Mouse (Mus musculus) kidney, postnatal 0 days (tissue): ENCODE results near the gene Nans. TPM values are rescaled to one million over a fixed set of nuclear protein-coding genes. Genes with fewer than 3 reads are reported as not detected.
A peak's percentile ranks its signal among the peaks of the same experiment; 100 is the strongest.

Source experiments
- ATAC-seq: fragments of 200-750 bp; cut with Nextera tagmentation; replicated peaks from 2 replicates; pipeline ENCODE4 v1.8.0; 2017; ENCODE audit warnings: low read depth, moderate number of reproducible peaks, moderate TSS enrichment, moderate library complexity; ENCODE audit not compliant: low FRiP score
- DNase-seq: peaks from one replicate; pipeline ENCODE4 v3.0.0-alpha.2; 2016; ENCODE audit warnings: low spot score
- H3K27ac ChIP-seq: fragments of 300-500 bp; sonication (generic); 2 replicates; pipeline ENCODE4 v1.5.1; 2014; ENCODE audit warnings: mild to moderate bottlenecking
- H3K27me3 ChIP-seq: fragments of 300-500 bp; sonication (generic); 2 replicates; pipeline ENCODE4 v1.6.1; 2014; ENCODE audit warnings: low read length, mixed read lengths; ENCODE audit not compliant: insufficient read depth
- H3K36me3 ChIP-seq: fragments of 300-500 bp; sonication (generic); 2 replicates; pipeline ENCODE4 v1.6.1; 2014; ENCODE audit warnings: low read length, mixed read lengths; ENCODE audit not compliant: insufficient read depth
- H3K4me1 ChIP-seq: fragments of 300-500 bp; sonication (generic); replicated peaks from 2 replicates; pipeline ENCODE4 v1.6.1; 2014; ENCODE audit warnings: antibody characterized with exemption, low read length, mixed read lengths; ENCODE audit not compliant: insufficient read depth
- H3K4me2 ChIP-seq: fragments of 300-500 bp; sonication (generic); 2 replicates; pipeline ENCODE4 v1.6.1; 2014; ENCODE audit warnings: mild to moderate bottlenecking, low read length, moderate library complexity, mixed read lengths
- H3K4me3 ChIP-seq: fragments of 300-500 bp; sonication (generic); replicated peaks from 2 replicates; pipeline ENCODE4 v1.5.1; 2014; ENCODE audit warnings: low read depth, low read length
- H3K9ac ChIP-seq: fragments of 300-500 bp; sonication (generic); 2 replicates; pipeline ENCODE4 v1.6.1; 2014; ENCODE audit warnings: low read depth, low read length
- H3K9me3 ChIP-seq: fragments of 300-500 bp; sonication (generic); replicated peaks from 2 replicates; pipeline ENCODE4 v1.6.1; 2016; ENCODE audit warnings: low read length, inconsistent platforms, mixed read lengths
- CTCF ChIP-seq: IDR thresholded peaks from 2 replicates; pipeline ENCODE4 v1.5.1; 2016; ENCODE audit warnings: antibody characterized with exemption, low read depth, mild to moderate bottlenecking, moderate library complexity
- WGBS: fragments of 180-500 bp; shearing (Covaris S2); extraction: QIAGEN DNeasy Blood & Tissue Kit; methylation state at CpG from one replicate; pipeline ENCODE4 v1.1.7; 2014; 5-methylcytosine and 5-hydroxymethylcytosine counted together
- polyA plus RNA-seq: library from polyadenylated mRNA; unstranded; fragments of >200 nt; fragmentation: Nextera tagmentation; extraction: Ambion mirVana; gene quantifications from 2 replicates; pipeline ENCODE4 v1.2.1, GENCODE M21; 2015

Gene Nans
- polyA plus RNA-seq, 1 experiment from 2014 or later: 45.6 TPM

GRCm38 (mm10) chr4:46506801-46507610, 18.0 kb downstream of the Nans start:
- TF ChIP-seq CTCF: no peak
- WGBS: under 1% methylated on average over 93 of the region's 94 CpGs
- Histone ChIP-seq H3K36me3 (0 out of 2 replicates have a peak, but pooled peaks cover 8% of the 10 kb centered on the region), H3K27ac (0 out of 2 replicates have a peak overlapping the region, but pooled peaks have one; percentile 4), H3K4me1 (peaks cover 6% of the 10 kb centered on the region; the same call in 1 of the 2 replicates), H3K9ac (peak overlapping the region; percentile 52), H3K9me3 (no peaks in the 10 kb centered on the region), H3K4me2 (peak overlapping the region; percentile 94), H3K4me3 (peak overlapping the region; percentile 46), H3K27me3 (no peaks in the 10 kb centered on the region)
- ATAC-seq (peak; percentile 95), DNase-seq (peak; percentile 98)

- H3K27ac ChIP-seq: 0 out of 2 replicates have a peak overlapping the region, but pooled peaks have one; percentile 4
- TF ChIP-seq CTCF: peak; percentile 86
- no peak for ATAC-seq
- WGBS: 7% methylated on average over 16 of the region's 16 CpGs
- H3K9ac ChIP-seq: no peak overlapping the region
- peak overlapping the region; percentile 46 for H3K4me3 ChIP-seq
- H3K9me3 ChIP-seq: no peaks in the 10 kb centered on the region
- no peaks in the 10 kb centered on the region for H3K27me3 ChIP-seq
- H3K36me3 ChIP-seq: 0 out of 2 replicates have a peak, but pooled peaks cover 8% of the 10 kb centered on the region
- peaks cover 6% of the 10 kb centered on the region; the same call in 1 of the 2 replicates for H3K4me1 ChIP-seq
- DNase-seq: peak; percentile 87
- peak overlapping the region; percentile 94 for H3K4me2 ChIP-seq
Observed at GRCm38 (mm10) chr4:46507736-46508460, 18.9 kb downstream of the Nans start.

- no peaks in the 10 kb centered on the region for H3K36me3 ChIP-seq
- TF ChIP-seq CTCF: no peak
- no peaks in the 10 kb centered on the region for H3K27me3 ChIP-seq
- DNase-seq: no peak
- ATAC-seq: no peak
- H3K9ac ChIP-seq: no peak overlapping the region
- H3K4me2 ChIP-seq: no peak overlapping the region
- no peak overlapping the region for H3K4me3 ChIP-seq
- 79% methylated on average over 2 of the region's 2 CpGs for WGBS
- no peaks in the 10 kb centered on the region for H3K9me3 ChIP-seq
- no peaks in the 10 kb centered on the region for H3K4me1 ChIP-seq
- H3K27ac ChIP-seq: no peak overlapping the region
Observed at GRCm38 (mm10) chr4:46520491-46520890, 31.4 kb downstream of the Nans start.

GRCm38 (mm10) chr4:46521457-46521856, 32.4 kb downstream of the Nans start:
- Histone ChIP-seq H3K27ac (no peak overlapping the region), H3K27me3 (no peaks in the 10 kb centered on the region), H3K4me3 (no peak overlapping the region), H3K36me3 (no peaks in the 10 kb centered on the region), H3K4me1 (no peaks in the 10 kb centered on the region), H3K9me3 (no peaks in the 10 kb centered on the region), H3K4me2 (no peak overlapping the region), H3K9ac (no peak overlapping the region)
- ATAC-seq (no peak), DNase-seq (no peak)
- TF ChIP-seq CTCF: no peak
- WGBS: 79% methylated on average over 10 of the region's 10 CpGs

- DNase-seq (no peak), ATAC-seq (peak; percentile 72; the same call in 1 of the 2 replicates)
- no peak for TF ChIP-seq CTCF
- Histone ChIP-seq H3K4me1 (no peaks in the 10 kb centered on the region), H3K36me3 (no peaks in the 10 kb centered on the region), H3K9me3 (no peaks in the 10 kb centered on the region), H3K4me3 (no peak overlapping the region), H3K9ac (no peak overlapping the region), H3K4me2 (no peak overlapping the region), H3K27me3 (no peaks in the 10 kb centered on the region), H3K27ac (no peak overlapping the region)
- WGBS: 61% methylated on average over 4 of the region's 4 CpGs
Observed at GRCm38 (mm10) chr4:46523324-46523723, 34.3 kb downstream of the Nans start.

GRCm38 (mm10) chr4:46526226-46526625, 37.2 kb downstream of the Nans start:
- ATAC-seq (no peak), DNase-seq (no peak)
- H3K4me1 ChIP-seq: no peaks in the 10 kb centered on the region
- no peak overlapping the region for H3K9ac ChIP-seq
- H3K27ac ChIP-seq: no peak overlapping the region
- no peak overlapping the region for H3K4me3 ChIP-seq
- H3K36me3 ChIP-seq: no peaks in the 10 kb centered on the region
- no peaks in the 10 kb centered on the region for H3K27me3 ChIP-seq
- no peaks in the 10 kb centered on the region for H3K9me3 ChIP-seq
- no peak overlapping the region for H3K4me2 ChIP-seq
- WGBS: 78% methylated on average over 3 of the region's 3 CpGs
- TF ChIP-seq CTCF: no peak
